In genomic region chr17:46651292-46651691, GRCm38 (mm10) we compare ENCODE assay signal across 9 mouse cellular contexts. TPM values are rescaled to one million over a fixed set of nuclear protein-coding genes. Genes with fewer than 3 reads are reported as not detected.
DNase-seq lines count a peak whose midpoint lies in the region; ATAC-seq lines count a peak whose summit lies in the region.
"Had no signal": no experiment of that assay in that cellular context is flagged by ENCODE, and none has a peak within 500 bp of the region (broad histone marks: within the 10 kb centered on the region; RNA-seq: fewer than 3 reads in every experiment).

No protein-coding gene starts in this region.

- intact Hi-C loops in left cerebral cortex, postnatal 25 days (cut with DNase I): no loop called here

- H3K4me3 ChIP-seq in heart, embryonic 13.5 days: peak overlapping the region; percentile 80
- peak overlapping the region; percentile 65 for H3K4me3 ChIP-seq in hindbrain, embryonic 10.5 days
- H3K4me3 ChIP-seq in midbrain, embryonic 11.5 days (ENCODE audit: low read depth, low read length): peak overlapping the region; percentile 71

- 65% methylated on average over 17 of the region's 17 CpGs for WGBS in heart, embryonic 13.5 days
- WGBS in hindbrain, embryonic 10.5 days: 78% methylated on average over 17 of the region's 17 CpGs
- whole genome bisulfite sequencing in midbrain, embryonic 11.5 days: 85% methylated on average over 17 of the region's 17 CpGs

- peak overlapping the region; percentile 98 for H3K27ac ChIP-seq in heart, embryonic 13.5 days (replicated peaks)
- peak overlapping the region; percentile 96 for H3K27ac ChIP-seq in hindbrain, embryonic 10.5 days
- H3K27ac ChIP-seq in midbrain, embryonic 11.5 days (ENCODE audit: low read depth, low read length): no peak overlapping the region

- DNase-seq in heart, adult 18-20 months: no peak
- peak; percentile 43 for DNase-seq in adipocyte (ENCODE audit: low spot score)
- no peak for DNase-seq in hindbrain, embryonic 10.5 days (ENCODE audit: low spot score)
- no peak for DNase-seq in midbrain, embryonic 11.5 days (ENCODE audit: low spot score, missing footprints)
- DNase-seq in left cerebral cortex, adult 18-20 months (ENCODE audit: low spot score in 2 of 2): no peak
- DNase-seq in left cerebral cortex, postnatal 25 days (ENCODE audit: low spot score in 2 of 2): no peak
- no peak for DNase-seq in urinary bladder, postnatal 36 days (ENCODE audit: low spot score in 2 of 2)
- DNase-seq: right cerebral cortex, postnatal 4 days had no signal

- peak overlapping the region; percentile 80 for H3K4me2 ChIP-seq in heart, embryonic 13.5 days
- H3K4me2 ChIP-seq in midbrain, embryonic 11.5 days: peak overlapping the region; percentile 85

- ATAC-seq in heart, embryonic 13.5 days (ENCODE audit: extremely low read depth, insufficient number of reproducible peaks, low FRiP score, low TSS enrichment): no peak
- ATAC-seq in midbrain, embryonic 11.5 days (ENCODE audit: low FRiP score): no peak

- peak overlapping the region; percentile 97 for H3K9ac ChIP-seq in heart, embryonic 13.5 days
- peak overlapping the region; percentile 92 for H3K9ac ChIP-seq in midbrain, embryonic 11.5 days (ENCODE audit: low read length)

- H3K4me1 ChIP-seq in heart, embryonic 13.5 days: peaks cover 51% of the 10 kb centered on the region
- H3K4me1 ChIP-seq in hindbrain, embryonic 10.5 days (replicated peaks): peaks cover 54% of the 10 kb centered on the region
- peaks cover 26% of the 10 kb centered on the region for H3K4me1 ChIP-seq in midbrain, embryonic 11.5 days (ENCODE audit: control insufficient read depth, insufficient read depth, low read length)

- H3K36me3 ChIP-seq in heart, embryonic 13.5 days: peaks cover 59% of the 10 kb centered on the region
- peaks cover 69% of the 10 kb centered on the region for H3K36me3 ChIP-seq in hindbrain, embryonic 10.5 days
- peaks cover 9% of the 10 kb centered on the region for H3K36me3 ChIP-seq in midbrain, embryonic 11.5 days (ENCODE audit: control insufficient read depth, insufficient read depth, low read length)

- no peaks in the 10 kb centered on the region for H3K27me3 ChIP-seq in heart, embryonic 13.5 days (replicated peaks)
- no peaks in the 10 kb centered on the region for H3K27me3 ChIP-seq in hindbrain, embryonic 10.5 days (ENCODE audit: insufficient read depth, poor library complexity, severe bottlenecking)
- no peaks in the 10 kb centered on the region for H3K27me3 ChIP-seq in midbrain, embryonic 11.5 days (ENCODE audit: control insufficient read depth, insufficient read depth, low read length)

- no peaks in the 10 kb centered on the region for H3K9me3 ChIP-seq in heart, embryonic 13.5 days
- no peaks in the 10 kb centered on the region for H3K9me3 ChIP-seq in hindbrain, embryonic 10.5 days
- H3K9me3 ChIP-seq in midbrain, embryonic 11.5 days (ENCODE audit: control insufficient read depth, low read length): no peaks in the 10 kb centered on the region

RNA-seq across cellular contexts. Expression of gene Cul7, which starts 1.2 kb away (rescaled TPM):
- polyA plus RNA-seq in heart, embryonic 13.5 days (2015; fragmentation: Nextera tagmentation; extraction: Ambion mirVana): 41.1 and 41.4 TPM in 2 replicates
- total RNA-seq in heart, adult 18-20 months (2021): 10 to 100 TPM; 16.9 to 18.8 TPM
- polyA plus RNA-seq in hindbrain, embryonic 10.5 days (2016; fragmentation: Nextera tagmentation; extraction: Ambion mirVana): 40.7 and 45.5 TPM in 2 replicates
- polyA plus RNA-seq in midbrain, embryonic 11.5 days (2014; fragmentation: Nextera tagmentation; extraction: Ambion mirVana): 26.2 and 26.8 TPM in 2 replicates
- total RNA-seq in left cerebral cortex, adult 18-20 months (2021): 10 to 100 TPM; 26.1 to 27.1 TPM
- total RNA-seq in left cerebral cortex, postnatal 25 days (2021): 10 to 100 TPM; 25.6 to 27.1 TPM

RNA-seq across cellular contexts. Expression of gene Mrpl2, which starts 5.3 kb away (rescaled TPM):
- 98.0 and 111 TPM in 2 replicates for polyA plus RNA-seq in heart, embryonic 13.5 days (2015; fragmentation: Nextera tagmentation; extraction: Ambion mirVana)
- total RNA-seq in heart, adult 18-20 months (2021): 100 to 1,000 TPM; 136 to 141 TPM
- 115 and 119 TPM in 2 replicates for polyA plus RNA-seq in hindbrain, embryonic 10.5 days (2016; fragmentation: Nextera tagmentation; extraction: Ambion mirVana)
- polyA plus RNA-seq in midbrain, embryonic 11.5 days (2014; fragmentation: Nextera tagmentation; extraction: Ambion mirVana): 97.8 and 100 TPM in 2 replicates
- 10 to 100 TPM; 51.8 to 53.0 TPM for total RNA-seq in left cerebral cortex, adult 18-20 months (2021)
- total RNA-seq in left cerebral cortex, postnatal 25 days (2021): 10 to 100 TPM; 51.0 to 51.5 TPM

RNA-seq across cellular contexts. Expression of gene Klc4, which starts 5.5 kb away (rescaled TPM):
- 18.6 and 20.5 TPM in 2 replicates for polyA plus RNA-seq in heart, embryonic 13.5 days (2015; fragmentation: Nextera tagmentation; extraction: Ambion mirVana)
- total RNA-seq in heart, adult 18-20 months (2021): 10 to 100 TPM; 25.9 to 26.8 TPM
- 35.3 and 38.1 TPM in 2 replicates for polyA plus RNA-seq in hindbrain, embryonic 10.5 days (2016; fragmentation: Nextera tagmentation; extraction: Ambion mirVana)
- polyA plus RNA-seq in midbrain, embryonic 11.5 days (2014; fragmentation: Nextera tagmentation; extraction: Ambion mirVana): 26.6 and 29.8 TPM in 2 replicates
- 10 to 100 TPM; 24.3 to 26.2 TPM for total RNA-seq in left cerebral cortex, adult 18-20 months (2021)
- total RNA-seq in left cerebral cortex, postnatal 25 days (2021): 10 to 100 TPM; 17.8 to 20.4 TPM

RNA-seq across cellular contexts. Expression of gene Ptk7, which starts 22.0 kb away (rescaled TPM):
- 49.3 and 52.6 TPM in 2 replicates for polyA plus RNA-seq in heart, embryonic 13.5 days (2015; fragmentation: Nextera tagmentation; extraction: Ambion mirVana)
- total RNA-seq in heart, adult 18-20 months (2021): 1 to 10 TPM; 2.0 to 2.5 TPM
- 67.2 and 76.8 TPM in 2 replicates for polyA plus RNA-seq in hindbrain, embryonic 10.5 days (2016; fragmentation: Nextera tagmentation; extraction: Ambion mirVana)
- 16.7 and 19.5 TPM in 2 replicates for polyA plus RNA-seq in midbrain, embryonic 11.5 days (2014; fragmentation: Nextera tagmentation; extraction: Ambion mirVana)
- total RNA-seq in left cerebral cortex, adult 18-20 months (2021): 10 to 100 TPM in 1 of 2 experiments, 1 to 10 TPM in 1; 9.5 to 10.1 TPM
- 10 to 100 TPM in 1 of 2 experiments, 1 to 10 TPM in 1; 9.5 to 10.5 TPM for total RNA-seq in left cerebral cortex, postnatal 25 days (2021)

RNA-seq across cellular contexts. Expression of gene Rrp36, which starts 22.9 kb away (rescaled TPM):
- 37.6 and 40.3 TPM in 2 replicates for polyA plus RNA-seq in heart, embryonic 13.5 days (2015; fragmentation: Nextera tagmentation; extraction: Ambion mirVana)
- total RNA-seq in heart, adult 18-20 months (2021): 10 to 100 TPM; 13.4 to 14.2 TPM
- 65.7 and 67.5 TPM in 2 replicates for polyA plus RNA-seq in hindbrain, embryonic 10.5 days (2016; fragmentation: Nextera tagmentation; extraction: Ambion mirVana)
- 53.4 and 60.0 TPM in 2 replicates for polyA plus RNA-seq in midbrain, embryonic 11.5 days (2014; fragmentation: Nextera tagmentation; extraction: Ambion mirVana)
- total RNA-seq in left cerebral cortex, adult 18-20 months (2021): 10 to 100 TPM; 17.1 to 17.2 TPM
- 10 to 100 TPM; 17.1 to 18.2 TPM for total RNA-seq in left cerebral cortex, postnatal 25 days (2021)
